Mouse (Mus musculus) midbrain, postnatal 0 days (tissue): Measurements from ENCODE around the gene Slc33a1. TPM values are rescaled to one million over a fixed set of nuclear protein-coding genes. Genes with fewer than 3 reads are reported as not detected.

Experiments
- ATAC-seq: fragments of 200-750 bp; cut with Nextera tagmentation; 2 replicates; pipeline ENCODE4 v1.8.0; 2017; ENCODE audit warnings: moderate number of reproducible peaks, mild to moderate bottlenecking, moderate TSS enrichment, moderate library complexity; ENCODE audit not compliant: low FRiP score
- DNase-seq: peaks from one replicate; pipeline ENCODE4 v3.0.0-alpha.2; 2015; ENCODE audit warnings: low spot score
- H3K27ac ChIP-seq: fragments of 300-500 bp; sonication (generic); 2 replicates; pipeline ENCODE4 v1.5.1; 2014; ENCODE audit warnings: low read depth, mild to moderate bottlenecking, low read length, mixed read lengths
- H3K27me3 ChIP-seq: fragments of 300-500 bp; sonication (generic); 2 replicates; pipeline ENCODE4 v1.6.1; 2014; ENCODE audit warnings: low read length, control low read depth, mixed read lengths; ENCODE audit not compliant: insufficient read depth
- H3K36me3 ChIP-seq: fragments of 300-500 bp; sonication (generic); 2 replicates; pipeline ENCODE4 v1.6.1; 2014; ENCODE audit warnings: low read length, control low read depth, mixed read lengths; ENCODE audit not compliant: insufficient read depth
- H3K4me1 ChIP-seq: fragments of 300-500 bp; sonication (generic); 2 replicates; pipeline ENCODE4 v1.6.1; 2014; ENCODE audit warnings: mild to moderate bottlenecking, control low read depth, antibody characterized with exemption, low read length, mixed read lengths; ENCODE audit not compliant: insufficient read depth
- H3K4me2 ChIP-seq: fragments of 300-500 bp; sonication (generic); 2 replicates; pipeline ENCODE4 v1.6.1; 2014; ENCODE audit warnings: low read depth, mild to moderate bottlenecking, low read length, mixed read lengths; ENCODE audit not compliant: poor library complexity, severe bottlenecking
- H3K4me3 ChIP-seq: fragments of 300-500 bp; sonication (generic); 2 replicates; pipeline ENCODE4 v1.5.1; 2014; ENCODE audit warnings: low read depth, mild to moderate bottlenecking, low read length, moderate library complexity
- H3K9ac ChIP-seq: fragments of 300-500 bp; sonication (generic); replicated peaks from 2 replicates; pipeline ENCODE4 v1.6.1; 2014; ENCODE audit warnings: mild to moderate bottlenecking, low read length, moderate library complexity, mixed read lengths; ENCODE audit not compliant: poor library complexity, severe bottlenecking
- H3K9me3 ChIP-seq: fragments of 300-500 bp; sonication (generic); 2 replicates; pipeline ENCODE4 v1.6.1; 2016; ENCODE audit warnings: low read length, control low read depth
- CTCF ChIP-seq: IDR thresholded peaks from 2 replicates; pipeline ENCODE4 v1.5.1; 2016; ENCODE audit warnings: antibody characterized with exemption, mild to moderate bottlenecking
- WGBS: fragments of 180-500 bp; shearing (Covaris S2); extraction: QIAGEN DNeasy Blood & Tissue Kit; methylation state at CpG from one replicate; pipeline ENCODE4 v1.1.7; 2014; 5-methylcytosine and 5-hydroxymethylcytosine counted together
- polyA plus RNA-seq: library from polyadenylated mRNA; unstranded; fragments of >200 nt; fragmentation: Nextera tagmentation; extraction: Ambion mirVana; gene quantifications from 2 replicates; pipeline ENCODE4 v1.2.1, GENCODE M21; 2015
- total RNA-seq: library from RNA; depleted of rRNA; stranded (reverse); fragments of >200 nt; gene quantifications from 2 replicates; pipeline ENCODE4 v1.2.3, GENCODE M21; 2014

Gene Slc33a1
- total and polyA plus RNA-seq, 2 experiments from 2014 or later = 15.7 to 54.5 TPM

GRCm38 (mm10) chr3:63928878-63929859, 35.4 kb downstream of the Slc33a1 start, which contains the start of gene E130311K13Rik:
E130311K13Rik (minus strand) TSS chr3:63929472.
- H3K36me3 ChIP-seq = no peaks in the 10 kb centered on the region
- ATAC-seq (peak; percentile 96), DNase-seq (peak; percentile 89)
- WGBS = 5% methylated on average over 45 of the region's 48 CpGs
- H3K4me2 ChIP-seq = peak within 1 kb of the TSS; percentile 83
- H3K9ac ChIP-seq = peak within 1 kb of the TSS; percentile 91
- H3K4me3 ChIP-seq = peak within 1 kb of the TSS; percentile 73
- TF ChIP-seq CTCF = peak; percentile 89
- H3K9me3 ChIP-seq = no peaks in the 10 kb centered on the region
- no peaks in the 10 kb centered on the region for H3K4me1 ChIP-seq
- H3K27ac ChIP-seq = peak within 1 kb of the TSS; percentile 65
- no peaks in the 10 kb centered on the region for H3K27me3 ChIP-seq

DNA sequence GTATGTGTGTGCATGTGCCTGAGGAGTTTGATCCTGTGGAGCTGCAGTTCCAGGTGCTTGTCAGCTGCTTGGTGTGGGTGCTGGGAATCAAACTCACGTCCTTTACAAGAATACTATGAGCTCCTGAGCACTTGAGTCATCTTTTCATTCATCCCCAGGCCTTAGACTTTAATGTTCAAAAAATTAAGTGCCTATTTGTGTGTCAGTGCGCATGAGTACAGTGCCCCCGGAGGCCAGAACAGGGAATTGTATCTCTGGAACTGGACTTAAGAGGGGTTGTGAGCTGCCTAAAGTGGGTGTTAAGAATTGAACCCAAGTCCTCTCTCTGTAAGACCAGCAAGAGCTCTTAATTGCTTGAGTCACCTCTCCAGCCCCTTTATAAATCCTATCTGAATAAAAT, 44.9 kb downstream of the Slc33a1 start:
- Histone ChIP-seq H3K4me1 (no peaks in the 10 kb centered on the region), H3K9ac (no peak overlapping the region), H3K36me3 (no peaks in the 10 kb centered on the region), H3K27ac (no peak overlapping the region), H3K4me3 (no peak overlapping the region), H3K4me2 (no peak overlapping the region), H3K9me3 (no peaks in the 10 kb centered on the region), H3K27me3 (no peaks in the 10 kb centered on the region)
- peak; percentile 62 for TF ChIP-seq CTCF
- no peak for ATAC-seq
- no peak for DNase-seq
- WGBS = 67% methylated on average over 3 of the region's 3 CpGs

- ATAC-seq = no peak
These were observed 54.3 kb downstream of the Slc33a1 start for GRCm38 (mm10) chr3:63910301-63910700.

DNA sequence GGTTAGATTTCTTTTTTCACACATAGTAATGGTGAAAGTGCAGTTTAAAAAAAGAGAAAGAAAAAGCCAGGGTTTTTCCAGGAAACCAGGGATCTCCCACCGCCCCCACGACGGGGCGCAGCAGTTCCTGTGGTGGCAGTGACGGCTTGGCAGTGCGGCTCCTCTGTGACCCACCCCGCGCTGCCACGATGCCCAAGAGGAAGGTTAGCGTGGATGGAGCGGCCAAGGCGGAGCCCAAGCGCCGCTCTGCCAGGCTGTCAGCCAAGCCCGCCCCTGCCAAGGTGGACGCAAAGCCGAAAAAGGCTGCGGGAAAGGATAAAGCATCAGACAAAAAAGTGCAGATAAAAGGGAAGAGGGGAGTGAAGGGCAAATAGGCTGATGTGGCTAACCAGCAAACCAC, 59.3 kb downstream of the Slc33a1 start:
- H3K9me3 ChIP-seq = no peaks in the 10 kb centered on the region
- H3K4me2 ChIP-seq = peak overlapping the region; percentile 80
- TF ChIP-seq CTCF = no peak
- 1% methylated on average over 18 of the region's 18 CpGs for WGBS
- H3K27me3 ChIP-seq = no peaks in the 10 kb centered on the region
- DNase-seq (peak; percentile 9), ATAC-seq (no peak)
- no peaks in the 10 kb centered on the region for H3K36me3 ChIP-seq
- H3K9ac ChIP-seq = peak overlapping the region; percentile 44; the same call in 1 of the 2 replicates
- H3K4me1 ChIP-seq = no peaks in the 10 kb centered on the region
- H3K4me3 ChIP-seq = peak overlapping the region; percentile 40
- H3K27ac ChIP-seq = no peak overlapping the region

More at GRCm38 (mm10) chr3:63910301-63910700, 54.3 kb downstream of the Slc33a1 start:
- DNase-seq = no peak
- Histone ChIP-seq H3K27ac (no peak overlapping the region), H3K27me3 (no peaks in the 10 kb centered on the region), H3K4me1 (no peaks in the 10 kb centered on the region), H3K4me2 (no peak overlapping the region), H3K9me3 (no peaks in the 10 kb centered on the region), H3K36me3 (no peaks in the 10 kb centered on the region), H3K9ac (no peak overlapping the region), H3K4me3 (no peak overlapping the region)
- WGBS = 84% methylated on average over 4 of the region's 4 CpGs
- no peak for TF ChIP-seq CTCF

DNA sequence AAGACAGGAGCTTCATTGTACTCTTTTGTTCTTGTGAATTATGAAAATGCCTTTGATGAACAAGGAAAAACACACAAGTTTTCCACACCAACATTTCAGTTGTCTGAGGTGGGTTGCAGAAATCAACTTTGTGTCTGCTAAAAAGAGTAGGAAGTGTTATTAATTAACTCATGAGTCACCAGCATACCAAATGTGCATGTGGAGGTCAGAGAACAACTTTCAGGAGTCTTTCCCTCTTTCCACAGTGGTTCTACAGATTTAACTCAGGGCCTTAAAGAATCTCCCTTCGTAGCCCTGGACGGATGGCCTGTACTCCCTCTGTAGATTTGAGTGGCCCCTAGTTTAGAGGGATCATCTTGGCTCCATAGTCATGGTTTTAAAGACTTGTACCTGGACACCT, 60.4 kb downstream of the Slc33a1 start:
- H3K4me1 ChIP-seq = no peaks in the 10 kb centered on the region
- no peak for DNase-seq
- no peak overlapping the region for H3K4me2 ChIP-seq
- H3K9me3 ChIP-seq = no peaks in the 10 kb centered on the region
- H3K27me3 ChIP-seq = no peaks in the 10 kb centered on the region
- WGBS = 88% methylated on average over 2 of the region's 2 CpGs
- ATAC-seq = no peak
- TF ChIP-seq CTCF = no peak
- no peak overlapping the region for H3K27ac ChIP-seq
- no peak overlapping the region for H3K4me3 ChIP-seq
- no peak overlapping the region for H3K9ac ChIP-seq
- no peaks in the 10 kb centered on the region for H3K36me3 ChIP-seq

GRCm38 (mm10) chr3:63900021-63900571, 64.5 kb downstream of the Slc33a1 start:
- 1% methylated on average over 12 of the region's 12 CpGs for WGBS

More at GRCm38 (mm10) chr3:63900021-63900571, 64.5 kb downstream of the Slc33a1 start:
- no peak for ATAC-seq
- H3K9ac ChIP-seq = no peak overlapping the region
- H3K4me2 ChIP-seq = peak overlapping the region; percentile 94
- H3K9me3 ChIP-seq = no peaks in the 10 kb centered on the region
- no peaks in the 10 kb centered on the region for H3K27me3 ChIP-seq
- peak; percentile 39 for DNase-seq
- no peak for TF ChIP-seq CTCF
- H3K36me3 ChIP-seq = no peaks in the 10 kb centered on the region
- no peak overlapping the region for H3K27ac ChIP-seq
- peak overlapping the region; percentile 73 for H3K4me3 ChIP-seq
- H3K4me1 ChIP-seq = peaks cover 3% of the 10 kb centered on the region; the same call in 1 of the 2 replicates
